Mouse (Mus musculus): ENCODE data around the gene Col6a1. TPM values are rescaled to one million over a fixed set of nuclear protein-coding genes. Genes with fewer than 3 reads are reported as not detected.

Gene Col6a1
- polyA plus RNA-seq, 1 experiment from 2014 or later: 419 TPM

- H3K4me3 ChIP-seq (ENCODE audit: low read depth, low read length): no peak overlapping the region
- H3K4me2 ChIP-seq (ENCODE audit: low read depth, low read length): 0 out of 2 replicates have a peak overlapping the region, but pooled peaks have one; percentile 2
- no peaks in the 10 kb centered on the region for H3K27me3 ChIP-seq (replicated peaks; ENCODE audit: control insufficient read depth, insufficient read depth, low read length)
- 61% methylated on average over 19 of the region's 19 CpGs for WGBS
- H3K4me1 ChIP-seq (ENCODE audit: control insufficient read depth, insufficient read depth, low read length): peaks cover 62% of the 10 kb centered on the region
- peak overlapping the region; percentile 94 for H3K27ac ChIP-seq (replicated peaks; ENCODE audit: low read depth, low read length)
- no peaks in the 10 kb centered on the region for H3K9me3 ChIP-seq (ENCODE audit: control insufficient read depth, low read length)
- peak; percentile 64 for DNase-seq (ENCODE audit: low spot score)
- no peak overlapping the region for H3K9ac ChIP-seq (ENCODE audit: low read depth, low read length)
- no peaks in the 10 kb centered on the region for H3K36me3 ChIP-seq (ENCODE audit: control insufficient read depth, insufficient read depth, low read length)
- ATAC-seq (ENCODE audit: low read depth): no peak
Observed at GRCm38 (mm10) chr10:76729631-76730620, 4.0 kb upstream of the Col6a1 start.

GRCm38 (mm10) chr10:76728369-76728768, 2.4 kb upstream of the Col6a1 start:
- H3K9ac ChIP-seq (ENCODE audit: low read depth, low read length): no peak overlapping the region
- H3K27ac ChIP-seq (replicated peaks; ENCODE audit: low read depth, low read length): no peak overlapping the region
- peaks cover 2% of the 10 kb centered on the region for H3K36me3 ChIP-seq (ENCODE audit: control insufficient read depth, insufficient read depth, low read length)
- DNase-seq (ENCODE audit: low spot score): peak; percentile 88
- no peaks in the 10 kb centered on the region for H3K27me3 ChIP-seq (replicated peaks; ENCODE audit: control insufficient read depth, insufficient read depth, low read length)
- WGBS: 21% methylated on average over 11 of the region's 11 CpGs
- H3K4me1 ChIP-seq (ENCODE audit: control insufficient read depth, insufficient read depth, low read length): peaks cover 58% of the 10 kb centered on the region
- H3K9me3 ChIP-seq (ENCODE audit: control insufficient read depth, low read length): no peaks in the 10 kb centered on the region
- no peak overlapping the region for H3K4me3 ChIP-seq (ENCODE audit: low read depth, low read length)
- no peak overlapping the region for H3K4me2 ChIP-seq (ENCODE audit: low read depth, low read length)
- no peak for ATAC-seq (ENCODE audit: low read depth)

GRCm38 (mm10) chr10:76727301-76727700, 1.3 kb upstream of the Col6a1 start:
- Histone ChIP-seq H3K4me1 (ENCODE audit: control insufficient read depth, insufficient read depth, low read length) (peaks cover 50% of the 10 kb centered on the region), H3K27ac (replicated peaks; ENCODE audit: low read depth, low read length) (peak overlapping the region; percentile 79; the same call in 1 of the 2 replicates), H3K9ac (ENCODE audit: low read depth, low read length) (no peak overlapping the region), H3K9me3 (ENCODE audit: control insufficient read depth, low read length) (no peaks in the 10 kb centered on the region), H3K4me3 (ENCODE audit: low read depth, low read length) (no peak overlapping the region), H3K4me2 (ENCODE audit: low read depth, low read length) (no peak overlapping the region), H3K36me3 (ENCODE audit: control insufficient read depth, insufficient read depth, low read length) (peaks cover 13% of the 10 kb centered on the region), H3K27me3 (replicated peaks; ENCODE audit: control insufficient read depth, insufficient read depth, low read length) (no peaks in the 10 kb centered on the region)
- WGBS: 86% methylated on average over 7 of the region's 7 CpGs
- no peak for DNase-seq (ENCODE audit: low spot score)
- ATAC-seq (ENCODE audit: low read depth): no peak

- H3K4me1 ChIP-seq (ENCODE audit: control insufficient read depth, insufficient read depth, low read length): peaks cover 46% of the 10 kb centered on the region
- H3K36me3 ChIP-seq (ENCODE audit: control insufficient read depth, insufficient read depth, low read length): peaks cover 17% of the 10 kb centered on the region
- H3K4me2 ChIP-seq (ENCODE audit: low read depth, low read length): no peak overlapping the region
- H3K9me3 ChIP-seq (ENCODE audit: control insufficient read depth, low read length): no peaks in the 10 kb centered on the region
- WGBS: 89% methylated on average over 4 of the region's 4 CpGs
- DNase-seq (ENCODE audit: low spot score) (no peak), ATAC-seq (ENCODE audit: low read depth) (no peak)
- H3K27ac ChIP-seq (replicated peaks; ENCODE audit: low read depth, low read length): peak overlapping the region; percentile 79
- no peaks in the 10 kb centered on the region for H3K27me3 ChIP-seq (replicated peaks; ENCODE audit: control insufficient read depth, insufficient read depth, low read length)
- no peak overlapping the region for H3K9ac ChIP-seq (ENCODE audit: low read depth, low read length)
- no peak overlapping the region for H3K4me3 ChIP-seq (ENCODE audit: low read depth, low read length)
Observed at GRCm38 (mm10) chr10:76726866-76727265, 898 bp upstream of the Col6a1 start.

GRCm38 (mm10) chr10:76725097-76725496, 871 bp downstream of the Col6a1 start:
- Histone ChIP-seq H3K9me3 (ENCODE audit: control insufficient read depth, low read length) (no peaks in the 10 kb centered on the region), H3K36me3 (ENCODE audit: control insufficient read depth, insufficient read depth, low read length) (peaks cover 34% of the 10 kb centered on the region), H3K27me3 (replicated peaks; ENCODE audit: control insufficient read depth, insufficient read depth, low read length) (no peaks in the 10 kb centered on the region), H3K9ac (ENCODE audit: low read depth, low read length) (peak overlapping the region; percentile 76), H3K4me2 (ENCODE audit: low read depth, low read length) (peak overlapping the region; percentile 81), H3K4me1 (ENCODE audit: control insufficient read depth, insufficient read depth, low read length) (peaks cover 28% of the 10 kb centered on the region), H3K27ac (replicated peaks; ENCODE audit: low read depth, low read length) (peak overlapping the region; percentile 79), H3K4me3 (ENCODE audit: low read depth, low read length) (peak overlapping the region; percentile 46)
- DNase-seq (ENCODE audit: low spot score) (no peak), ATAC-seq (ENCODE audit: low read depth) (no peak; the same call in 1 of the 2 replicates)
- WGBS: 73% methylated on average over 2 of the region's 2 CpGs

GRCm38 (mm10) chr10:76724231-76724736, 1.7 kb downstream of the Col6a1 start:
- no peaks in the 10 kb centered on the region for H3K9me3 ChIP-seq (ENCODE audit: control insufficient read depth, low read length)
- no peak for DNase-seq (ENCODE audit: low spot score)
- H3K27me3 ChIP-seq (replicated peaks; ENCODE audit: control insufficient read depth, insufficient read depth, low read length): no peaks in the 10 kb centered on the region
- ATAC-seq (ENCODE audit: low read depth): no peak
- WGBS: 48% methylated on average over 5 of the region's 5 CpGs
- peaks cover 41% of the 10 kb centered on the region for H3K36me3 ChIP-seq (ENCODE audit: control insufficient read depth, insufficient read depth, low read length)
- peak overlapping the region; percentile 46 for H3K4me3 ChIP-seq (ENCODE audit: low read depth, low read length)
- no peak overlapping the region for H3K27ac ChIP-seq (replicated peaks; ENCODE audit: low read depth, low read length)
- H3K4me2 ChIP-seq (ENCODE audit: low read depth, low read length): peak overlapping the region; percentile 81
- H3K4me1 ChIP-seq (ENCODE audit: control insufficient read depth, insufficient read depth, low read length): peaks cover 20% of the 10 kb centered on the region; the same call in 1 of the 2 replicates
- H3K9ac ChIP-seq (ENCODE audit: low read depth, low read length): peak overlapping the region; percentile 76

- Histone ChIP-seq H3K36me3 (ENCODE audit: control insufficient read depth, insufficient read depth, low read length) (peaks cover 55% of the 10 kb centered on the region), H3K27ac (replicated peaks; ENCODE audit: low read depth, low read length) (no peak overlapping the region), H3K9me3 (ENCODE audit: control insufficient read depth, low read length) (no peaks in the 10 kb centered on the region), H3K9ac (ENCODE audit: low read depth, low read length) (no peak overlapping the region), H3K4me3 (ENCODE audit: low read depth, low read length) (no peak overlapping the region), H3K27me3 (replicated peaks; ENCODE audit: control insufficient read depth, insufficient read depth, low read length) (no peaks in the 10 kb centered on the region), H3K4me1 (ENCODE audit: control insufficient read depth, insufficient read depth, low read length) (peaks cover 19% of the 10 kb centered on the region; the same call in 1 of the 2 replicates), H3K4me2 (ENCODE audit: low read depth, low read length) (0 out of 2 replicates have a peak overlapping the region, but pooled peaks have one; percentile 0)
- ATAC-seq (ENCODE audit: low read depth) (no peak), DNase-seq (ENCODE audit: low spot score) (no peak)
- 86% methylated on average over 16 of the region's 18 CpGs for WGBS
Observed at GRCm38 (mm10) chr10:76722751-76723450, 3.1 kb downstream of the Col6a1 start.

- no peak overlapping the region for H3K4me3 ChIP-seq (ENCODE audit: low read depth, low read length)
- DNase-seq (ENCODE audit: low spot score) (no peak), ATAC-seq (ENCODE audit: low read depth) (no peak)
- H3K4me2 ChIP-seq (ENCODE audit: low read depth, low read length): no peak overlapping the region
- H3K4me1 ChIP-seq (ENCODE audit: control insufficient read depth, insufficient read depth, low read length): peaks cover 19% of the 10 kb centered on the region; the same call in 1 of the 2 replicates
- 97% methylated on average over 6 of the region's 6 CpGs for WGBS
- H3K27ac ChIP-seq (replicated peaks; ENCODE audit: low read depth, low read length): no peak overlapping the region
- no peaks in the 10 kb centered on the region for H3K27me3 ChIP-seq (replicated peaks; ENCODE audit: control insufficient read depth, insufficient read depth, low read length)
- H3K9ac ChIP-seq (ENCODE audit: low read depth, low read length): no peak overlapping the region
- H3K9me3 ChIP-seq (ENCODE audit: control insufficient read depth, low read length): no peaks in the 10 kb centered on the region
- peaks cover 66% of the 10 kb centered on the region for H3K36me3 ChIP-seq (ENCODE audit: control insufficient read depth, insufficient read depth, low read length)
Observed at GRCm38 (mm10) chr10:76721746-76722145, 4.2 kb downstream of the Col6a1 start.
